Mouse (Mus musculus): ENCODE data around the gene Hist1h1c. TPM values are rescaled to one million over a fixed set of nuclear protein-coding genes. Genes with fewer than 3 reads are reported as not detected.
"Not testable (repeated sequence)": the region's sequence is repeated elsewhere in the genome, so short reads cannot be mapped to it uniquely, and the experiment has no call there.

The Hist1h1c gene
- polyA plus RNA-seq, 1 experiment from 2014 or later, result 32.3 TPM

- no peak for DNase-seq
- no peak overlapping the region for H3K4me2 ChIP-seq
- no peak for TF ChIP-seq CTCF (IDR thresholded peaks at IDR 0.05; ENCODE audit: low read depth)
- no peaks in the 10 kb centered on the region for H3K36me3 ChIP-seq (ENCODE audit: insufficient read depth)
- no peaks in the 10 kb centered on the region; the same call in 1 of the 2 replicates for H3K9me3 ChIP-seq (ENCODE audit: low read depth, low read length)
- 84% methylated on average over 5 of the region's 5 CpGs for WGBS
- H3K4me1 ChIP-seq (ENCODE audit: insufficient read depth), result no peaks in the 10 kb centered on the region
- ATAC-seq (ENCODE audit: insufficient read depth), result no peak
- no peak overlapping the region for H3K4me3 ChIP-seq (ENCODE audit: low read depth, low read length)
- H3K27ac ChIP-seq (ENCODE audit: low read depth), result no peak overlapping the region
- no peak overlapping the region for H3K9ac ChIP-seq
- no peaks in the 10 kb centered on the region for H3K27me3 ChIP-seq (ENCODE audit: insufficient read depth, low read length)
Measured at GRCm38 (mm10) chr13:23716261-23717042, 22.2 kb upstream of the Hist1h1c start.

DNA sequence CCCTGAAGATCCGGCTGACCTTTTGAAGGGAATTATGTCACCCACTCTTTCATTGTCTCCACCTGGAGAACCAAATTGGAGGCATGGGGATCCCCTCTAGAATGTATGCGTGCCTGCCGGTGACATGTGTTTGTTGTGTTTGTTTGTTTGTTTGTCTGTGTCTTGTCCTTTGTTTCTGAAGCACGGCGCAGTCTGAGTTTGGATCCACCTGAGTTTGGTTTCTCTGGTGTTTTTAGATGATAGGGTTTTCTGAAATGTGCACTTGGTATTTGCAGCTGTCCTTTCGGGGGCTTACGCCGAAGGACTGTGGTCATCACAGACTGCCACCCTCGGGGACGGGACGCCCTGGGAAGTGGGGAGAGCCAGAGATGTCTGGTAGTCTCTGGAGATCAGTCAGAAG lies 21.4 kb upstream of the Hist1h1c start:
- no peak for DNase-seq
- TF ChIP-seq CTCF (IDR thresholded peaks at IDR 0.05; ENCODE audit: low read depth), result no peak

DNA sequence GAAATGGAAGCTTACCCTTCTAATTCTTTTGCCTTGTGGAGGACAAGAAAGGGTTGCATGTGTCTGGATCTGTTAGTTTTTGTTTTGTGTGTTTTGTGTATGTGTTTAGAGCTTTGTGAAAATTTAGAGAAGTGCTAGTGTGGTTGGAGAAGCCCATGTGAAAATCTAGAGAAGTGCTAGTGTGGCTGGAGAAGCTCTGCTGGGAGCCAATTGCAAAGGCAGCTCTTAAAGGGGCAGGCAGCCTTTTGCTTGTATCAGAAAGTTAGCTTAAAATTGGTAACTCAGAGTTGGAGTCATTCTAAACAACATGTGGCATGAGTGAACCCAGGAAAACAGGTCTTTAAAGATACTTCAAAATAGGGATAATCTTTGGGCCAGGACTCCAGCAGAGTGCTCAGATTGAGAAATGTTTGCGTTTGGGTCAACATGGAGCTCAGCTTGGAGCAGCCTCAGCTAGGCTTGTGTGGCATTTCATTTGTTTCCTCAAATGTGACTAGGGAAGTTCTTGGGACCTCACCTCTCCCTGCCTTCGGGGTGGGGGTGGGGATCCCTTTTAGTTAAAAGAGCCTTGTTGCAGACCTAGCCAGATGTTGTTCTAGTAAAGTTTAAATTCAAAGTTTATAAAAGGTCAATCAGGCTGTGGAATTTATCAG lies 20.9 kb upstream of the Hist1h1c start:
- DNase-seq; H3K4me2 ChIP-seq; H3K4me3 ChIP-seq (ENCODE audit: low read depth, low read length); H3K36me3 ChIP-seq (ENCODE audit: insufficient read depth); H3K9ac ChIP-seq; H3K27ac ChIP-seq (ENCODE audit: low read depth); ATAC-seq (ENCODE audit: insufficient read depth); H3K9me3 ChIP-seq (ENCODE audit: low read depth, low read length); H3K27me3 ChIP-seq (ENCODE audit: insufficient read depth, low read length); H3K4me1 ChIP-seq (ENCODE audit: insufficient read depth): not testable (repeated sequence)
- 6% methylated on average over 2 of the region's 2 CpGs for WGBS

More for the DNA sequence above, 21.4 kb upstream of the Hist1h1c start:
- 39% methylated on average over 11 of the region's 11 CpGs for whole genome bisulfite sequencing
- no peak for ATAC-seq (ENCODE audit: insufficient read depth)
- no peak overlapping the region for H3K9ac ChIP-seq
- H3K9me3 ChIP-seq (ENCODE audit: low read depth, low read length), result no peaks in the 10 kb centered on the region; the same call in 1 of the 2 replicates
- no peaks in the 10 kb centered on the region for H3K27me3 ChIP-seq (ENCODE audit: insufficient read depth, low read length)
- no peak overlapping the region for H3K4me3 ChIP-seq (ENCODE audit: low read depth, low read length)
- no peaks in the 10 kb centered on the region for H3K4me1 ChIP-seq (ENCODE audit: insufficient read depth)
- H3K27ac ChIP-seq (ENCODE audit: low read depth), result no peak overlapping the region
- H3K4me2 ChIP-seq, result no peak overlapping the region
- H3K36me3 ChIP-seq (ENCODE audit: insufficient read depth), result no peaks in the 10 kb centered on the region

DNA sequence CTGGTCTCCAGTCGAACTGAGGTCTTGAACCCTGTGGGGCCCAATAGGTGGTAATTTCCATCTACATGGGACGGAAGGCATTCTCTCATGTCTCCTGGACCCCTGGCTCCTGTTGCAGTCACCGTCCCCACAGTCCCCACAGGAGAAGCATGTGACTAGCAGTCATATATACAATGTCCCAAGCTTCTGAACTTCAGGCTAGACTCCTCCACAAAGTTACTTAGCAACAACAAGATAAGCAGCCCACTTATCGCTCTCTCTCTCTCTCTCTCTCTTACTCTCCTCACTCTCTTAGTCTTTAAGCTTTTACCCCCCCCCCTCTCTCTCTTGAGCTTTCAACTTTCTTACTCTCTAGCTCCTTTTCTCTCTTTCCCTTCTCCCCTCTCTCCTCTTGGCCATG lies 14.4 kb upstream of the Hist1h1c start:
- no peak; the same call in 1 of the 2 replicates for ATAC-seq (ENCODE audit: insufficient read depth)
- H3K4me2 ChIP-seq, result no peak overlapping the region

GRCm38 (mm10) chr13:23725213-23725612 lies 13.4 kb upstream of the Hist1h1c start:
- no peaks in the 10 kb centered on the region for H3K36me3 ChIP-seq (ENCODE audit: insufficient read depth)
- no peaks in the 10 kb centered on the region for H3K27me3 ChIP-seq (ENCODE audit: insufficient read depth, low read length)
- WGBS, result 83% methylated on average over 1 of the region's 1 CpGs
- H3K9ac ChIP-seq, result no peak overlapping the region
- H3K9me3 ChIP-seq (ENCODE audit: low read depth, low read length), result no peaks in the 10 kb centered on the region
- H3K4me1 ChIP-seq (ENCODE audit: insufficient read depth), result 0 out of 2 replicates have a peak, but pooled peaks cover 4% of the 10 kb centered on the region
- no peak for DNase-seq
- no peak for TF ChIP-seq CTCF (IDR thresholded peaks at IDR 0.05; ENCODE audit: low read depth)
- no peak overlapping the region for H3K4me3 ChIP-seq (ENCODE audit: low read depth, low read length)
- no peak for ATAC-seq (ENCODE audit: insufficient read depth)
- no peak overlapping the region for H3K4me2 ChIP-seq
- H3K27ac ChIP-seq (ENCODE audit: low read depth), result no peak overlapping the region

More for the DNA sequence above, 14.4 kb upstream of the Hist1h1c start:
- no peak overlapping the region for H3K27ac ChIP-seq (ENCODE audit: low read depth)
- WGBS, result 48% methylated on average over 4 of the region's 4 CpGs
- no peaks in the 10 kb centered on the region; the same call in 1 of the 2 replicates for H3K9me3 ChIP-seq (ENCODE audit: low read depth, low read length)
- H3K27me3 ChIP-seq (ENCODE audit: insufficient read depth, low read length), result no peaks in the 10 kb centered on the region
- TF ChIP-seq CTCF (IDR thresholded peaks at IDR 0.05; ENCODE audit: low read depth), result no peak
- no peaks in the 10 kb centered on the region for H3K36me3 ChIP-seq (ENCODE audit: insufficient read depth)
- H3K9ac ChIP-seq, result no peak overlapping the region
- DNase-seq, result no peak
- H3K4me1 ChIP-seq (ENCODE audit: insufficient read depth), result 0 out of 2 replicates have a peak, but pooled peaks cover 4% of the 10 kb centered on the region
- H3K4me3 ChIP-seq (ENCODE audit: low read depth, low read length), result no peak overlapping the region

GRCm38 (mm10) chr13:23728472-23729191 lies 10.0 kb upstream of the Hist1h1c start:
- H3K4me1 ChIP-seq (ENCODE audit: insufficient read depth), result 0 out of 2 replicates have a peak, but pooled peaks cover 4% of the 10 kb centered on the region
- no peaks in the 10 kb centered on the region for H3K9me3 ChIP-seq (ENCODE audit: low read depth, low read length)
- 85% methylated on average over 18 of the region's 18 CpGs for WGBS
- no peak overlapping the region for H3K4me2 ChIP-seq
- no peak for TF ChIP-seq CTCF (IDR thresholded peaks at IDR 0.05; ENCODE audit: low read depth)
- H3K9ac ChIP-seq, result no peak overlapping the region
- H3K36me3 ChIP-seq (ENCODE audit: insufficient read depth), result no peaks in the 10 kb centered on the region
- H3K4me3 ChIP-seq (ENCODE audit: low read depth, low read length), result no peak overlapping the region
- no peak overlapping the region for H3K27ac ChIP-seq (ENCODE audit: low read depth)
- ATAC-seq (ENCODE audit: insufficient read depth) (no peak), DNase-seq (no peak)
- no peaks in the 10 kb centered on the region for H3K27me3 ChIP-seq (ENCODE audit: insufficient read depth, low read length)

DNA sequence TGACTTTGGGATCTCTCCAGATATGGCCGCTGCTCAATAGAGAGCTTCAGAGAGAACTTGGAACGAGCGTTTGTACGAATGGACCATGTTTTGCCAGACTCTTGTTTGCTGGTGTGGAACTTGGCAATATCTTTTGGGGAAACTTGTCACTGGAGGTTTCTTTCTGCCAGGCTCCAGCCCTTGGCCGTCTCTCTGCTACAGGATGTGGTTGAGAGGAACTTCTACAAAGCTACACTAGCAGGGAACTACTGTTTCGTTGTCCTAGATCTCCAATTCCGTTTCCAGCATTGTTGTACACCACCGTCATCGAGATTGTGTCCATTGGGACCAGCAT lies 9.4 kb upstream of the Hist1h1c start:
- no peak overlapping the region for H3K27ac ChIP-seq (ENCODE audit: low read depth)
- no peaks in the 10 kb centered on the region for H3K36me3 ChIP-seq (ENCODE audit: insufficient read depth)
- DNase-seq (no peak), ATAC-seq (ENCODE audit: insufficient read depth) (no peak)
- no peaks in the 10 kb centered on the region for H3K27me3 ChIP-seq (ENCODE audit: insufficient read depth, low read length)
- H3K4me2 ChIP-seq, result no peak overlapping the region
- WGBS, result 93% methylated on average over 9 of the region's 9 CpGs
- no peak overlapping the region for H3K4me3 ChIP-seq (ENCODE audit: low read depth, low read length)
- no peak for TF ChIP-seq CTCF (IDR thresholded peaks at IDR 0.05; ENCODE audit: low read depth)
- 0 out of 2 replicates have a peak, but pooled peaks cover under 1% of the 10 kb centered on the region for H3K4me1 ChIP-seq (ENCODE audit: insufficient read depth)
- no peaks in the 10 kb centered on the region for H3K9me3 ChIP-seq (ENCODE audit: low read depth, low read length)
- no peak overlapping the region for H3K9ac ChIP-seq
